Mouse (Mus musculus): Measurements from ENCODE around the gene Lgr6.

- no peak for TF ChIP-seq CTCF (IDR thresholded peaks at IDR 0.05; ENCODE audit: borderline replicate concordance, control insufficient read depth, extremely low read depth, insufficient read depth, low read length, poor library complexity)
- no peak for TF ChIP-seq POLR2A (IDR thresholded peaks at IDR 0.05; ENCODE audit: control insufficient read depth, extremely low read depth, insufficient read depth, low read length, poor library complexity)
These were observed 78.8 kb downstream of the Lgr6 start for GRCm38 (mm10) chr1:135026275-135026674.

Measured in thymus, adult 2 months (tissue).